Mouse (Mus musculus): ENCODE results near the gene Slc35e3. TPM values are rescaled to one million over a fixed set of nuclear protein-coding genes. Genes with fewer than 3 reads are reported as not detected.

Gene Slc35e3
- polyA plus RNA-seq, 1 experiment = 12.8 TPM

DNA sequence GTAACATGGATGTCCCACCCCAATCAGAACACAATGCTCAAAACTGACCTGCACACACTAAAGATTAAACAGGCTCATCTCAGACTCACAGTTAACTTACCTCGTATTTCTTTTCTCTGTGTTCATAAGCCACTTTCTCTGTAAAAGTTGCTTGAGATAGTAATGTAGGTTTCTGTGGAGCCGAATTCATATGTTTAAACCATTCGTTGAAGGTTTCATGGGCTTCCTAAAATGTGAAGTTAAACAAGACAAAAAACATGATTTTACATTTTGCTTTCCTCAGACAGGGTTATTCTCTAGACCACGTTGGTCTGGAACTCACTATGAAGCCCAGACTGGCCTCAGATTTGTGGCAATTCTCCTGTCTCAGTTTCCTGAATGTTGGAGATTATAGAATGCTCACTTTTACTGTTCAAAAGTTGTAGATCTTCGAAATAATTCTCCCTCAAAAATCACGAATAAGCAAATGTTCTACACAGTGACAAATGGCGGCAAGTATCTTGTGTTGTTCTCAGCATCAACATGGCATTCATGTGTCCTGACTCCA is 11.7 kb upstream of the Slc35e3 start:
- peaks cover 92% of the 10 kb centered on the region for H3K36me3 ChIP-seq (ENCODE audit: control insufficient read depth, insufficient read depth)
- no peaks in the 10 kb centered on the region for H3K79me2 ChIP-seq (ENCODE audit: control insufficient read depth, insufficient read depth)
- TF ChIP-seq CTCF (IDR thresholded peaks at IDR 0.05; ENCODE audit: control insufficient read depth, insufficient read depth, insufficient read length) = no peak
- TF ChIP-seq MAX (IDR thresholded peaks at IDR 0.05) = no peak
- no peak for TF ChIP-seq FOSL1 (IDR thresholded peaks at IDR 0.05; ENCODE audit: insufficient read depth, low read length, poor library complexity, severe bottlenecking)
- no peak for TF ChIP-seq USF1 (IDR thresholded peaks at IDR 0.05; ENCODE audit: low read depth)
- no peak for TF ChIP-seq MYOG (IDR thresholded peaks at IDR 0.05; ENCODE audit: control insufficient read depth, extremely low read depth, insufficient read length)
- no peak for TF ChIP-seq CEBPB (IDR thresholded peaks at IDR 0.05; ENCODE audit: low read depth)
- no peak for TF ChIP-seq MYOD1 (IDR thresholded peaks at IDR 0.05; ENCODE audit: control insufficient read depth, insufficient read length, low read depth)
- H3ac ChIP-seq (ENCODE audit: control insufficient read depth, insufficient read length, low read depth) = no peak overlapping the region
- no peaks in the 10 kb centered on the region for H3K79me3 ChIP-seq (ENCODE audit: low read depth)
- H3K4me3 ChIP-seq (ENCODE audit: insufficient read depth, poor library complexity, severe bottlenecking) = no peak overlapping the region
- H3K27me3 ChIP-seq (ENCODE audit: control insufficient read depth, insufficient read depth, insufficient read length) = no peaks in the 10 kb centered on the region

DNA sequence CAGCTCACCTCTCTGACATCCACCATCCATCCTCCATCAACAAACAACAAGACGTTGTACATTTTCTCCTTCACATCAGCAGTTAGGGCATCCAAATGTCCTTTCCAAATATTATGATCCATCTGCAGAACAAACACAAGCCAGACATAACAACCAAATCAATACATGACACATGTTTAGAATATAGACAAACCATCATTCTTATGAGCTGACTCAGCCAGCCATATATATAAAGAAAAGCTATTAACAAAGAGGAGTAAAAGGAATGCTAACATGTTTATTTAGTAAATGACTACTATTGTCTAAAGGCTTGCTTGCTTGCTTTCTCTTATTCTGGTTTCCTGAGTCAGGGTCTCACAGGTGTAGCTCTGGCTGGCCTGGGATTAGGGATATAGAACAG is 11.1 kb upstream of the Slc35e3 start:
- no peak overlapping the region for H3K4me3 ChIP-seq (ENCODE audit: insufficient read depth, poor library complexity, severe bottlenecking)
- no peaks in the 10 kb centered on the region for H3K79me3 ChIP-seq (ENCODE audit: low read depth)
- no peak for TF ChIP-seq FOSL1 (IDR thresholded peaks at IDR 0.05; ENCODE audit: insufficient read depth, low read length, poor library complexity, severe bottlenecking)
- TF ChIP-seq CTCF (IDR thresholded peaks at IDR 0.05; ENCODE audit: control insufficient read depth, insufficient read depth, insufficient read length) = no peak
- TF ChIP-seq MAX (IDR thresholded peaks at IDR 0.05) = no peak
- no peak for TF ChIP-seq USF1 (IDR thresholded peaks at IDR 0.05; ENCODE audit: low read depth)
- TF ChIP-seq MYOD1 (IDR thresholded peaks at IDR 0.05; ENCODE audit: control insufficient read depth, insufficient read length, low read depth) = no peak
- TF ChIP-seq CEBPB (IDR thresholded peaks at IDR 0.05; ENCODE audit: low read depth) = no peak
- TF ChIP-seq MYOG (IDR thresholded peaks at IDR 0.05; ENCODE audit: control insufficient read depth, extremely low read depth, insufficient read length) = no peak
- no peaks in the 10 kb centered on the region for H3K27me3 ChIP-seq (ENCODE audit: control insufficient read depth, insufficient read depth, insufficient read length)
- H3ac ChIP-seq (ENCODE audit: control insufficient read depth, insufficient read length, low read depth) = no peak overlapping the region
- no peaks in the 10 kb centered on the region for H3K79me2 ChIP-seq (ENCODE audit: control insufficient read depth, insufficient read depth)
- peaks cover 91% of the 10 kb centered on the region for H3K36me3 ChIP-seq (ENCODE audit: control insufficient read depth, insufficient read depth)

DNA sequence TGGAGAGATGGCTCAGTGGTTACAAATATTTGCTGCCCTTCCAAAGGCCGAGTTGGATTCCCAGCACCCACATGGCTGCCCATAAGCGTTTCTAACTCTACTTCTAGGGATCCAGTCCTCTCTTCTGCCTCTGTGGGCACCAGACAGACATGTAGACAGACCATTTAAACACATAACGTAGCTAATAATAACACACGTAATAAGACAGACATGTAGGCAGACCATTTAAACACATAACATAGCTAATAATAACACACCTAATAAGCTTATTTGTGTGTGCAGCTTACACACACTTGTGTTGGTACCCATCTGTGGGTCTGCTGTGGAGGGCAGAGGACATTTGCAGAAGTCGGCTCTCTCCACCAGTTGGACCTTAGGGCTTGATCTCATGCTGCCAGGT is 10.6 kb upstream of the Slc35e3 start:
- H3K79me2 ChIP-seq (ENCODE audit: control insufficient read depth, insufficient read depth) = no peaks in the 10 kb centered on the region
- TF ChIP-seq USF1 (IDR thresholded peaks at IDR 0.05; ENCODE audit: low read depth) = no peak
- no peak for TF ChIP-seq FOSL1 (IDR thresholded peaks at IDR 0.05; ENCODE audit: insufficient read depth, low read length, poor library complexity, severe bottlenecking)
- TF ChIP-seq CEBPB (IDR thresholded peaks at IDR 0.05; ENCODE audit: low read depth) = no peak
- TF ChIP-seq MYOG (IDR thresholded peaks at IDR 0.05; ENCODE audit: control insufficient read depth, extremely low read depth, insufficient read length) = no peak
- TF ChIP-seq MYOD1 (IDR thresholded peaks at IDR 0.05; ENCODE audit: control insufficient read depth, insufficient read length, low read depth) = no peak
- TF ChIP-seq CTCF (IDR thresholded peaks at IDR 0.05; ENCODE audit: control insufficient read depth, insufficient read depth, insufficient read length) = no peak
- no peak for TF ChIP-seq MAX (IDR thresholded peaks at IDR 0.05)
- no peaks in the 10 kb centered on the region for H3K79me3 ChIP-seq (ENCODE audit: low read depth)
- no peak overlapping the region for H3K4me3 ChIP-seq (ENCODE audit: insufficient read depth, poor library complexity, severe bottlenecking)
- H3K36me3 ChIP-seq (ENCODE audit: control insufficient read depth, insufficient read depth) = peaks cover 91% of the 10 kb centered on the region
- no peak overlapping the region for H3ac ChIP-seq (ENCODE audit: control insufficient read depth, insufficient read length, low read depth)
- H3K27me3 ChIP-seq (ENCODE audit: control insufficient read depth, insufficient read depth, insufficient read length) = no peaks in the 10 kb centered on the region

DNA sequence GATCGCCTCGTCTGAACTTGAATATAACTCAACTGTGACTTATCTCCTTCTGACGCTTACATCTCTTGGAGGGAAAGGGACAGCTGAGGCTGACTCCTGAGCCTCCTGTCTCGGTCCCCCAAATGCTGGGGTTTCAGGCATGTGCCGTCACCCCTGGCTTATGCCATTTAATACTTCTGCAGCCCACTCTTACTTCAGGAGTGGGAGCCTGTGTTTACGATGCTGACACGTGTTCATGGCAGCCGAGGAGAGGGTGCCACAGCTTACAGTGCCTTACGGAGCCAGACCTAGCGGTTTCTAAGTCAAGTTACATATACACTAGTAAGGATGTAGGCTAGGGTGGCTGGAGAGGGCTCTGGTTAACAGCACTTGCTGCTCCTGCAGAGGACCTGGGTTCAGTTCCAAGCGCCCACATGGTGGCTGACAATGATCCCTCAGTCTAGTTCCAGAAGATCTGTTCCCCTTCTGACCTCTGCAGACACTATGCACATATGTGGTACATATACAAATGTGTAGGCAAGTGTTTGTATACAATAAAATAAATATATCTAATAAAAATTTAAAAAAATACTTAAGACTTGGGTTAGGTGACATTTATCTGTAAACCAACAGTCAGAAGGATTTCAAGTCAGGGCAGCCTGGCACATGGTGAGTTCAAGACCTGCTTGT is 9.8 kb upstream of the Slc35e3 start:
- Histone ChIP-seq H3K79me2 (ENCODE audit: control insufficient read depth, insufficient read depth) (no peaks in the 10 kb centered on the region), H3K27me3 (ENCODE audit: control insufficient read depth, insufficient read depth, insufficient read length) (no peaks in the 10 kb centered on the region), H3K4me3 (ENCODE audit: insufficient read depth, poor library complexity, severe bottlenecking) (no peak overlapping the region), H3K36me3 (ENCODE audit: control insufficient read depth, insufficient read depth) (peaks cover 91% of the 10 kb centered on the region), H3K79me3 (ENCODE audit: low read depth) (no peaks in the 10 kb centered on the region), H3ac (ENCODE audit: control insufficient read depth, insufficient read length, low read depth) (no peak overlapping the region)
- TF ChIP-seq USF1 (IDR thresholded peaks at IDR 0.05; ENCODE audit: low read depth) (no peak), FOSL1 (IDR thresholded peaks at IDR 0.05; ENCODE audit: insufficient read depth, low read length, poor library complexity, severe bottlenecking) (no peak), CTCF (IDR thresholded peaks at IDR 0.05; ENCODE audit: control insufficient read depth, insufficient read depth, insufficient read length) (no peak), CEBPB (IDR thresholded peaks at IDR 0.05; ENCODE audit: low read depth) (no peak), MYOD1 (IDR thresholded peaks at IDR 0.05; ENCODE audit: control insufficient read depth, insufficient read length, low read depth) (no peak)

DNA sequence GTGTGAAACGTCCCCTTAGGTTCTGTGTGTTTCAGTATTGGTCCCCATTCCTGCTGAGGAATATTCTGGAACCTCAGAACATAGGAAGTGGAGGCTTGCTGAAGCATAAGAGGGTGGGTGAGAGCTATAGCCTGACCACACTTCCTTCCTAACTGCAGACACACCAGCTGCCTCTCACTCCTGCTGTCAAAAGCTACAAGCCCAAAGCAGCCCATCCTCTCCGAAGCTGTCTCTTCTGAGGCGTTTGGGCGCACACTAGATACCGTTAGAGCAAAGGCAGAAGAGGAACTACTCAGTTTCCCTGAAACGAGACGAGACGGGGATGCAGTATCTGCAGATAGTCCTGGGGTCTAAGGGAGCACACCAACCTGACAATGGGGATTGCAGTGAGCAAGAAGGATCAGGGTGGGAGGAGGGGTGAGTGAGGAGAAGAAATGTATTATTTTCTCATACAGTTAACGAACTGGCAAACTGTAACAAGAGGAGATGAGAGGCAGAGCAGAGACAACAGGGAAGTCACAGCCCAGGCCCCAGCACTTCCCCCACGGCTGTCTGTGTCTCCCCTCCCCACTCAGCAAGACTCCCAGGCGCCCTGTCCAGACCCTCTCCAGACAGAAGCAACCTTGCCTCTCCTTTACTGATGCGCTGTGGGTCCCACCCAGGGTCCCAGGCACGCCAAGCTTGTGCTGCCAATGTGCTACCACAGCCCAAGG is 9.1 kb upstream of the Slc35e3 start:
- no peak overlapping the region for H3ac ChIP-seq (ENCODE audit: control insufficient read depth, insufficient read length, low read depth)
- no peak for TF ChIP-seq MAX (IDR thresholded peaks at IDR 0.05)
- TF ChIP-seq FOSL1 (IDR thresholded peaks at IDR 0.05; ENCODE audit: insufficient read depth, low read length, poor library complexity, severe bottlenecking) = no peak
- TF ChIP-seq MYOG (IDR thresholded peaks at IDR 0.05; ENCODE audit: control insufficient read depth, extremely low read depth, insufficient read length) = no peak
- no peak for TF ChIP-seq USF1 (IDR thresholded peaks at IDR 0.05; ENCODE audit: low read depth)
- no peak for TF ChIP-seq MYOD1 (IDR thresholded peaks at IDR 0.05; ENCODE audit: control insufficient read depth, insufficient read length, low read depth)
- H3K79me3 ChIP-seq (ENCODE audit: low read depth) = no peaks in the 10 kb centered on the region
- peaks cover 91% of the 10 kb centered on the region for H3K36me3 ChIP-seq (ENCODE audit: control insufficient read depth, insufficient read depth)
- no peak overlapping the region for H3K4me3 ChIP-seq (ENCODE audit: insufficient read depth, poor library complexity, severe bottlenecking)
- H3K79me2 ChIP-seq (ENCODE audit: control insufficient read depth, insufficient read depth) = no peaks in the 10 kb centered on the region
- H3K27me3 ChIP-seq (ENCODE audit: control insufficient read depth, insufficient read depth, insufficient read length) = no peaks in the 10 kb centered on the region
